ENCODE assay signal across 8 mouse cellular contexts in the genomic region with DNA sequence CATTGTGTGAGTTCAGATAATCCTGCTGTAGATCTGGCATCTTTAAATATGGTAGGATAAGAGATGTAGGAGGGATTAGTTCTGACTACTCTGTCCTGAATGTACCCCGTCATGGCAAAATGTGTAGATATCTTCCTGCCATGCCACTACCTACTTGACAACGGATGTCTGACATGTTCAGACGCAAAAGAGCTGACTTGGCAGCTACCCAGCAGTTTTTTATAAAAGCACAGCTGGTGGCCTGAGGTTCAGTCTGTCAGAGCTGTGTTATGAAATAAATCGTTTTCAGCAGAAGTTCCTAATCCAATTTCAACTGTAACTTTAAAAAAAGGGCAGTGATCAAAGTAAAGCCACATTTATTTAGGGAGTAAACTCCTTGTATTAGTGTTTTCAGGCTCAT.
A peak's percentile ranks its signal among the peaks of the same experiment; 100 is the strongest.
DNase-seq lines count a peak whose midpoint lies in the region; ATAC-seq and TF ChIP-seq lines count a peak whose summit lies in the region.

No protein-coding gene starts in this region.

- no peak for TF ChIP-seq CTCF in intestine, postnatal 0 days (IDR thresholded peaks at IDR 0.05; ENCODE audit: low read depth)
- no peak for TF ChIP-seq CTCF in layer of hippocampus, adult 2 months (conservative IDR thresholded peaks at IDR 0.05)

- ATAC-seq in hindbrain, embryonic 13.5 days (ENCODE audit: low FRiP score): no peak
- ATAC-seq in megakaryocyte, adult 5-6 weeks (ENCODE audit: poor library complexity, severe bottlenecking): 0 out of 2 replicates have a peak, but pooled peaks have one; percentile 30
- ATAC-seq in intestine, postnatal 0 days: no peak

- 37% methylated on average over 4 of the region's 4 CpGs for WGBS in hindbrain, embryonic 10.5 days
- WGBS in hindbrain, embryonic 13.5 days: 12% methylated on average over 4 of the region's 4 CpGs
- 25% methylated on average over 4 of the region's 4 CpGs for WGBS in intestine, postnatal 0 days

- H3K27ac ChIP-seq in hindbrain, embryonic 10.5 days: no peak overlapping the region
- H3K27ac ChIP-seq in hindbrain, embryonic 13.5 days: no peak overlapping the region
- no peak overlapping the region for H3K27ac ChIP-seq in intestine, postnatal 0 days (ENCODE audit: low read depth, low read length)
- no peak overlapping the region for H3K27ac ChIP-seq in layer of hippocampus, adult 2 months

- no peak overlapping the region for H3K9ac ChIP-seq in hindbrain, embryonic 13.5 days
- no peak overlapping the region for H3K9ac ChIP-seq in intestine, postnatal 0 days (ENCODE audit: low read depth, low read length)

- intact Hi-C loops in heart, postnatal 36 days (cut with DNase I): no loop called here

- H3K36me3 ChIP-seq in hindbrain, embryonic 10.5 days: peaks cover 6% of the 10 kb centered on the region
- H3K36me3 ChIP-seq in hindbrain, embryonic 13.5 days: no peaks in the 10 kb centered on the region
- no peaks in the 10 kb centered on the region for H3K36me3 ChIP-seq in intestine, postnatal 0 days (ENCODE audit: control insufficient read depth, insufficient read depth)

- peaks cover 23% of the 10 kb centered on the region for H3K4me1 ChIP-seq in hindbrain, embryonic 10.5 days (replicated peaks)
- peaks cover 24% of the 10 kb centered on the region for H3K4me1 ChIP-seq in hindbrain, embryonic 13.5 days (replicated peaks)
- H3K4me1 ChIP-seq in intestine, postnatal 0 days (replicated peaks; ENCODE audit: control insufficient read depth, insufficient read depth, low read length): no peaks in the 10 kb centered on the region

- no peaks in the 10 kb centered on the region for H3K27me3 ChIP-seq in hindbrain, embryonic 10.5 days (ENCODE audit: insufficient read depth, poor library complexity, severe bottlenecking)
- no peaks in the 10 kb centered on the region for H3K27me3 ChIP-seq in hindbrain, embryonic 13.5 days
- H3K27me3 ChIP-seq in intestine, postnatal 0 days (replicated peaks; ENCODE audit: control insufficient read depth, insufficient read depth, low read length): no peaks in the 10 kb centered on the region

- no peak overlapping the region for H3K4me2 ChIP-seq in hindbrain, embryonic 13.5 days
- no peak overlapping the region for H3K4me2 ChIP-seq in intestine, postnatal 0 days (replicated peaks; ENCODE audit: low read depth)

- no peak overlapping the region for H3K4me3 ChIP-seq in hindbrain, embryonic 10.5 days
- no peak overlapping the region for H3K4me3 ChIP-seq in hindbrain, embryonic 13.5 days
- no peak overlapping the region for H3K4me3 ChIP-seq in intestine, postnatal 0 days (ENCODE audit: low read depth, low read length)
- H3K4me3 ChIP-seq in layer of hippocampus, adult 2 months: no peak overlapping the region

- DNase-seq in hindbrain, embryonic 10.5 days (ENCODE audit: low spot score): peak; percentile 10
- DNase-seq in CD8-positive naive resting alpha-beta T cell, adult 2 months (ENCODE audit: low read depth in 2 of 2, low spot score in 2 of 2): peak; percentile 39 to 56
- peak; percentile 37 to 54 for DNase-seq in cerebellum, postnatal 25 days
- DNase-seq in heart, postnatal 36 days: peak; percentile 43 to 54
- DNase-seq in layer of hippocampus, adult 2 months (ENCODE audit: low spot score in 2 of 2): no peak

- no peaks in the 10 kb centered on the region for H3K9me3 ChIP-seq in hindbrain, embryonic 10.5 days
- H3K9me3 ChIP-seq in hindbrain, embryonic 13.5 days: no peaks in the 10 kb centered on the region
- no peaks in the 10 kb centered on the region for H3K9me3 ChIP-seq in intestine, postnatal 0 days (ENCODE audit: control insufficient read depth)

Comparison
In these comparisons a context has a peak if more than half of its experiments do, and no peak if none do; other contexts are left out.
1. DNase-seq: peak in hindbrain, embryonic 10.5 days (single experiment), CD8-positive naive resting alpha-beta T cell, adult 2 months (2 of 2), cerebellum, postnatal 25 days (2 of 2) and heart, postnatal 36 days (2 of 2); none in layer of hippocampus, adult 2 months (0 of 2).